ENCODE assay signal across 32 mouse cellular contexts in genomic region chr3:27790932-27791632, GRCm38 (mm10).
DNase-seq lines count a peak whose midpoint lies in the region; ATAC-seq and TF ChIP-seq lines count a peak whose summit lies in the region.
"Had no signal": no experiment of that assay in that cellular context is flagged by ENCODE, and none has a peak within 500 bp of the region (broad histone marks: within the 10 kb centered on the region; RNA-seq: fewer than 3 reads in every experiment).

No protein-coding gene starts in this region.

- no peak overlapping the region for H3K4me3 ChIP-seq in heart, adult 2 months
- H3K4me3 ChIP-seq in embryonic facial prominence, embryonic 14.5 days (ENCODE audit: low read depth, low read length): no peak overlapping the region
- H3K4me3 ChIP-seq: embryonic facial prominence, embryonic 15.5 days; forebrain, embryonic 13.5 days; heart, embryonic 13.5 days; intestine, embryonic 15.5 days; liver, embryonic 13.5 days; midbrain, embryonic 10.5 days; midbrain, embryonic 15.5 days had no signal

- H3K36me3 ChIP-seq in heart, adult 2 months (ENCODE audit: control insufficient read depth, insufficient read depth, low read length): no peaks in the 10 kb centered on the region
- no peaks in the 10 kb centered on the region for H3K36me3 ChIP-seq in embryonic facial prominence, embryonic 14.5 days (ENCODE audit: control insufficient read depth, insufficient read depth, low read length)
- H3K36me3 ChIP-seq: embryonic facial prominence, embryonic 15.5 days; heart, embryonic 13.5 days; intestine, embryonic 15.5 days; liver, embryonic 13.5 days; midbrain, embryonic 10.5 days; midbrain, embryonic 15.5 days had no signal

- TF ChIP-seq EP300 in heart, adult 2 months (IDR thresholded peaks at IDR 0.05; ENCODE audit: insufficient read depth, low read depth, low read length): 0 out of 2 replicates have a peak, but pooled peaks have one; percentile 9

- H3K4me1 ChIP-seq in heart, adult 2 months (ENCODE audit: control insufficient read depth, insufficient read depth, low read length): peaks cover 1% of the 10 kb centered on the region
- peaks cover 5% of the 10 kb centered on the region; the same call in 1 of the 2 replicates for H3K4me1 ChIP-seq in embryonic facial prominence, embryonic 14.5 days (ENCODE audit: control insufficient read depth, insufficient read depth, low read length)
- H3K4me1 ChIP-seq: embryonic facial prominence, embryonic 15.5 days; heart, embryonic 13.5 days; intestine, embryonic 15.5 days; liver, embryonic 13.5 days; midbrain, embryonic 15.5 days had no signal

- no peak overlapping the region for H3K27ac ChIP-seq in heart, adult 2 months
- no peak overlapping the region for H3K27ac ChIP-seq in embryonic facial prominence, embryonic 14.5 days (replicated peaks; ENCODE audit: low read depth, low read length)
- H3K27ac ChIP-seq: embryonic facial prominence, embryonic 15.5 days; forebrain, embryonic 13.5 days; heart, embryonic 13.5 days; intestine, embryonic 15.5 days; kidney, postnatal 0 days; liver, embryonic 13.5 days; macrophage; midbrain, embryonic 10.5 days; midbrain, embryonic 15.5 days; stomach, postnatal 0 days had no signal

- peak; percentile 70; the same call in 1 of the 2 replicates for ATAC-seq in embryonic facial prominence, embryonic 14.5 days (ENCODE audit: low read depth)
- 0 out of 2 replicates have a peak, but pooled peaks have one; percentile 16 for ATAC-seq in neutrophil, adult 5-6 weeks (ENCODE audit: extremely low read depth, insufficient number of reproducible peaks, low FRiP score, poor library complexity, severe bottlenecking)
- ATAC-seq: forebrain, embryonic 13.5 days; hindbrain, embryonic 16.5 days; intestine, embryonic 15.5 days; lung, postnatal 0 days; midbrain, embryonic 15.5 days had no signal

- DNase-seq in heart, adult 2 months: peak; percentile 18 to 25
- DNase-seq in heart, postnatal 4 days: no peak
- peak; percentile 14 for DNase-seq in adipocyte (ENCODE audit: low spot score)
- DNase-seq in embryonic facial prominence, embryonic 14.5 days (ENCODE audit: low spot score): peak; percentile 51
- DNase-seq in yolk sac, embryonic 10.5 days (ENCODE audit: low spot score): no peak
- DNase-seq in adrenal gland, postnatal 10 days: no peak
- DNase-seq: adrenal gland, adult 2 months; B cell, adult 2 months; cerebellum, adult 9-10 months; cerebellum, postnatal 36 days; gastrocnemius, postnatal 14 days; kidney, adult 8-10 months; kidney, postnatal 4 days; layer of hippocampus, postnatal 36 days; left cerebral cortex, postnatal 4 days; liver, embryonic 13.5 days; lung, adult 18-20 months; right cerebral cortex, postnatal 4 days; thymus, adult 18-20 months; thymus, postnatal 25 days had no signal

- TF ChIP-seq POLR2A in heart, adult 2 months (IDR thresholded peaks at IDR 0.05; ENCODE audit: insufficient read depth, low read depth, low read length): no peak

- H3K4me2 ChIP-seq in embryonic facial prominence, embryonic 14.5 days (ENCODE audit: low read depth, low read length): no peak overlapping the region
- H3K4me2 ChIP-seq: embryonic facial prominence, embryonic 15.5 days; forebrain, embryonic 13.5 days; heart, embryonic 13.5 days; intestine, embryonic 15.5 days; liver, embryonic 13.5 days; midbrain, embryonic 15.5 days had no signal

- no peaks in the 10 kb centered on the region for H3K9me3 ChIP-seq in embryonic facial prominence, embryonic 14.5 days (ENCODE audit: control insufficient read depth, low read length)
- H3K9me3 ChIP-seq: embryonic facial prominence, embryonic 15.5 days; forebrain, embryonic 13.5 days; heart, embryonic 13.5 days; intestine, embryonic 15.5 days; liver, embryonic 13.5 days; midbrain, embryonic 10.5 days; midbrain, embryonic 15.5 days had no signal

- 77% methylated on average over 13 of the region's 13 CpGs for WGBS in heart, adult 2 months
- 72% methylated on average over 13 of the region's 13 CpGs for WGBS in embryonic facial prominence, embryonic 14.5 days

- no peak for TF ChIP-seq CTCF in heart, adult 2 months (IDR thresholded peaks at IDR 0.05)

- no peaks in the 10 kb centered on the region for H3K79me2 ChIP-seq in heart, adult 2 months (replicated peaks; ENCODE audit: control insufficient read depth, insufficient read depth, low read length)

- no peak overlapping the region for H3K9ac ChIP-seq in heart, adult 2 months (ENCODE audit: low read depth, low read length)
- no peak overlapping the region for H3K9ac ChIP-seq in embryonic facial prominence, embryonic 14.5 days (ENCODE audit: low read depth, low read length)
- H3K9ac ChIP-seq: embryonic facial prominence, embryonic 15.5 days; forebrain, embryonic 13.5 days; heart, embryonic 13.5 days; intestine, embryonic 15.5 days; liver, embryonic 13.5 days; midbrain, embryonic 15.5 days had no signal

- intact Hi-C loops in heart, adult 2 months (cut with DNase I): no loop called here

- H3K27me3 ChIP-seq in heart, adult 2 months (ENCODE audit: control insufficient read depth, insufficient read depth, low read length): no peaks in the 10 kb centered on the region
- no peaks in the 10 kb centered on the region for H3K27me3 ChIP-seq in embryonic facial prominence, embryonic 14.5 days (replicated peaks; ENCODE audit: control insufficient read depth, insufficient read depth, low read length)
- H3K27me3 ChIP-seq: embryonic facial prominence, embryonic 15.5 days; forebrain, embryonic 13.5 days; heart, embryonic 13.5 days; intestine, embryonic 15.5 days; liver, embryonic 13.5 days; midbrain, embryonic 15.5 days had no signal

Comparison
In these comparisons a context has a peak if more than half of its experiments do, and no peak if none do; other contexts are left out.
1. DNase-seq: peak in heart, adult 2 months (2 of 2), adipocyte (single experiment) and embryonic facial prominence, embryonic 14.5 days (single experiment); none in heart, postnatal 4 days (single experiment), yolk sac, embryonic 10.5 days (single experiment) and adrenal gland, postnatal 10 days (single experiment).